Mouse (Mus musculus): ENCODE measurements around the gene St8sia1.

Gene St8sia1

GRCm38 (mm10) chr6:142823008-142823787 lies 141.1 kb downstream of the St8sia1 start:
- no peak for DNase-seq (ENCODE audit: low read depth)

- DNase-seq (ENCODE audit: low read depth): no peak
Measured at GRCm38 (mm10) chr6:142818306-142818705, 145.9 kb downstream of the St8sia1 start.

DNA sequence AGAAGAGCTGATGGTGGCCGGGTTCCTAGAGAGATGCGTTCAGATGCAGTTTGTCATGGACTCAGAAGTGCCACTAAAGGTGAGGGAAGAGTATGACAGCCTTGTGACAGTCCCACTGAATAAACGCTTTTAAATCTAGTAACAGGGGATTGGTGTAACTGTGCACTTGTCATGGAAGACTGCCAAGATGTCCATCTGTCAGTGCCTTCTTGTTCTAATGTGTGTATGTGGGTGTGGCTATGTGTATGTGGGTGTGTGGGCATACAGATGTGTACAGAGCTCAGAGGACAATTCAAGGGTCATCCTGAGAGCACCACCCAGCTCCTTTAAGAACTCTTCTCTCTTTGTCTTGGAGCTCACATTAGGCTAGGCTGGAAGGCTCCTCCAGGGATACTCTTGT lies 148.7 kb downstream of the St8sia1 start:
- DNase-seq (ENCODE audit: low read depth): no peak

DNA sequence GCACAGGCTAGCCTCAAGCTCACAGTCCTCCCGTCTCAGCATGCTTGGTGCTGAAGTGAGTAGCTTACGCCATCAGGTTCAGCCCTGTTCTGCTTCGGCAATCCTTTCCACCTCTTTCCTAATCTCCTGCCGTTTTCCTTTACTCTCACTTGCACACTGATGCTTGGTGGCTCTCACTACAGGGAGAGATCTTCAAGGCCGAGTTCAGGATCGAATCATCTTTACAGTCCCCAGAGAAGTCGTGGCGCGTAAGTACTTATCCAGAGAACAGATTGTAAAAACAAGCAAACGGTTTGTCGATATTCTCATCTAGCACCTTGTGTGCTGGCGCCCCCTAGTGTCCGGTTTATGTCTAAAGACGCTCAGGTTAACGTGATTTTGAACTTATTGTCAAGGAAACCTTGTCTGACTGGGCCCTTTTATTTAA lies 149.7 kb downstream of the St8sia1 start:
- DNase-seq (ENCODE audit: low read depth): peak; percentile 70

- no peak for DNase-seq (ENCODE audit: low read depth)
Measured at GRCm38 (mm10) chr6:142814011-142814410, 150.2 kb downstream of the St8sia1 start.

- no peak for DNase-seq (ENCODE audit: low read depth)
Measured at GRCm38 (mm10) chr6:142812969-142813368, 151.3 kb downstream of the St8sia1 start.

- no peak for DNase-seq (ENCODE audit: low read depth)
Measured at GRCm38 (mm10) chr6:142810239-142810638, 154.0 kb downstream of the St8sia1 start.

DNA sequence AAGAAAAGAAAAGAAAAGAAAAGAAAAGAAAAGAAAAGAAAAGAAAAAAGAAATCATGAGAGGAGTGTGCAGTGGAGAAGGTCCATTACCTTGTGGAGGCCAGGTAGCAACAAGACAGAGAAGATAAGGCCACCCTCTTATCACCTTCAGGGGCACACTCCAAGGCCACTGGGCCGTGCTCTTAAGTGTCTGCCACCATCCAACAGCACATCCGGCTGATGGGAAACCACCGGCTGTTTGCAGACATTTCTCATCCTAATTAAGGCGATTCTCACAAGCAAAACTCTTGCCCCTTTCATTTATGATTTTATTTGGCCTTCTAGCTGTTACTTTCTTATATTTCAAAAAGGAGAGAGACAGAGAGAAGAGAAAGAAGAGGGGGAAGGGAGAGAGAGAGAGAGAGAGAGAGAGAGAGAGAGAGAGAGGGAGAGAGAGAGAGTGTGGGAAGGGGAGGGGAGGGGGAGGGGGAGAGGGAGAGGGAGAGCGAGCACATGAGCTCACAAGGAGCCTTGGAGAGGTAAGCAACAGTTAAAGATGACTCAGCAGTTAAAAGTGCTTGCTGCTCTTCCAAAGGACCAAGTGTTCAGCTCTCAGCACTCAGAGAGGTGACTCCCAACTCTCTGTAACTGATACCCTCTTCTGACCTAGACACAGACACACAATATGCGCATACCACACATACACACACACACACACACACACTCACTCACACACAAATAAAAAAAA lies 154.7 kb downstream of the St8sia1 start:
- DNase-seq (ENCODE audit: low read depth): no peak

- no peak for DNase-seq (ENCODE audit: low read depth)
Measured at GRCm38 (mm10) chr6:142806326-142806725, 157.9 kb downstream of the St8sia1 start.

DNA sequence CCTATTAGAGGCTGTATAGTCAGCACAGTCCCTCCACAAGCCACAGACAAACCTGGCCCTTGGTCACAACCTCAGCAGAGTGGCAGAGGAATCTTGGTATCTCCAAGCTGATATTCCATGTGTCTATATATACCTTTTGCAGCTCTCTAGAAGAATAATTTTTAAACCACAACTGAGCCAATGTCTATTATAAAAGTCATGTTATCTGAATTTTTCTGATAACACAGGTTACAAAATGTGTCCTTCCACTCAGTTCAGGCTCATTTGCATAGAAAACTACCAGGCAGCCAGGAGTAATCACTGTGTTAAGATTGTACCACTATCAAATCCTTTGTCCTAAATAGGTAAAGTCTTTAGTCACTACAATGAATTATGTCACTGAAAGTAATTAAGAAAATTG lies 159.8 kb downstream of the St8sia1 start, which contains the start of gene Sult6b2:
Sult6b2 (minus strand) TSS at position 101 of the 400 bp plus-strand sequence.
- no peak for DNase-seq (ENCODE audit: low read depth)

GRCm38 (mm10) chr6:142802617-142803525 lies 161.4 kb downstream of the St8sia1 start:
- DNase-seq (ENCODE audit: low read depth): no peak

DNA sequence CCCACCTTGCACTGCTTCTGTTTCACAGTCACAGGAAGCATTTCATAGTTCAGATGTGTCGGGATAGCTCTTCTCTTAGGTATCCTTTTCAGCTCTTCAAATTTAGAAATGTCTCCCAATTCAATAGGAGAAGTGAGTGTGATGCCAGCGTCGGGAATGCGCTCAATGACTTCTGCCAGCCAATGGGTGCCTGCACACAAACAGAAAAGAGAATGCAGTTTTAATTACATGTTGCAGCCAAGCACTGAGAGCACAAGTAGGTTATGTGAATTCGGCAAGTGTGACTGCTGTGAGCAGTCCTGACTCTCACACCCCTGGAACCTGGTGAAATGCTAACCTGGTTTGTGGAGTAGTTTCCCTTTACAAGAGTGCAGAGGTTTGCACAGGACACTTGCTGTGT lies 162.6 kb downstream of the St8sia1 start:
- no peak for DNase-seq (ENCODE audit: low read depth)

DNA sequence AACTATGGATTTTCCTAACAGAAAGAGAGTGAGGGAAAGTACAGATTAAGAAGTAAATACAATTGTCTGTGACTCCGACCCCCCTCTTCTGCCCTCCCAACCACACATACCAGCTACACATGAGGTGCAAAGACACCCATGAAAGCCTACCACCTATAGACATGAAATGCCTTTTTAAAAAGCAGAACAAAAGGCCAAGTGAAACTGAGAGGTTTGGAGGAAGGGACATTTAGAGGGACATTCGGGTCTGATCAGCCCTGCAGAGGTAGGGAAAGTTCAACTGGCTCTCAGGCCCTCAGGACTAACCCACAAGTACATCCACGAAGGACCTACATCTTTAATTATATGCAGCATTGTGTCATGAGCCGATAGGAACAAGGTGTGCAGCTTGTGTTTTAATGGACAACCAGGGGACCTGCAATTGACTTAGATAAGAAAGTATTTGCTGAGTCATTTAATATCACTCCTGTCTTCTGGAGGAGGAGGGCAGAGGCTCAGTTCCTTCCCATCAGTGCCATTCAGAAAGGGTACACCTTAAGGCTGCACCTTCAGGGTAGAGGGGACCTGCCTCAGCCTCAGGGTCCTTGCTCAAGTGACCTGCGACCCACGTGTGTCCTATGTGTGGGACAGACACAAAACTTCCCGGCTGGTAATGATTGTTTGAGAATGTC lies 164.4 kb downstream of the St8sia1 start:
- no peak for DNase-seq (ENCODE audit: low read depth)

DNA sequence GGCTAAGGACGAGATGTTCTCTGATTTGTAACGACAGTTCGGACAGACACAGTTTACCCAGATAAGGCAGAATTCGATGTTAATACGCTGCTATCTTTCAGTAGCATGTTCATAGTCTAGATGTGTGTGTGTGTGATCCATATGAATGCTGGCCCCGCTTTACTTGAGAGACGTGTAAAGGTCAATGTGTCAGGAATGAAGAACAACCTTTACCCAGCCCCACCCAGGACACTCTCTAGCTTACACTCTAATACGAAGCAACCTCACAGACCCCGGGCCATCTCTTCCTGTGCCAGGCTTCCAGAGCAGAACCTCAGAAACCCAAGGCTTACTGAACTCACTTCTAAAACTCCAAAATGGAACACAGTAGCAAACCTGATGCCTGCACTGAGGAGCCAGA lies 165.4 kb downstream of the St8sia1 start:
- DNase-seq (ENCODE audit: low read depth): no peak

DNA sequence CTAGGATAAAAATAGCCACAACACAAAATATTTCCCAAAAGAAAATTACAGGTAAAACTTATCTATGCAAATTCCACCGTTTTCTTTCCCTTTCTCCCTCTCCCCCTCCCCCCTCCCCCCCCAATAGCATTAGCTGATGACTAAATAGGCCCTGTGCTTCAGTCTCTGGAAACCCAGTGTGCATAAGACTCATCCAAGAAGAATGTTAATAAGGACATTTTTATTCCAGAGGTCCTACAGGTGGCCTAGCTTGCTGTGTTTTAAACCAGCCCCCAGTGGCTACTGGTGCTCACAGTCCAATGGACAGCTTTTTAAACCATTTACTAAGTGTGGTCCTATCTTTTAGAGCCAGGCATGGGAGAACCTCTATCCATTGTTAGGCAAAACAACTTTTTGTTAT lies 166.3 kb downstream of the St8sia1 start:
- no peak for DNase-seq (ENCODE audit: low read depth)

DNA sequence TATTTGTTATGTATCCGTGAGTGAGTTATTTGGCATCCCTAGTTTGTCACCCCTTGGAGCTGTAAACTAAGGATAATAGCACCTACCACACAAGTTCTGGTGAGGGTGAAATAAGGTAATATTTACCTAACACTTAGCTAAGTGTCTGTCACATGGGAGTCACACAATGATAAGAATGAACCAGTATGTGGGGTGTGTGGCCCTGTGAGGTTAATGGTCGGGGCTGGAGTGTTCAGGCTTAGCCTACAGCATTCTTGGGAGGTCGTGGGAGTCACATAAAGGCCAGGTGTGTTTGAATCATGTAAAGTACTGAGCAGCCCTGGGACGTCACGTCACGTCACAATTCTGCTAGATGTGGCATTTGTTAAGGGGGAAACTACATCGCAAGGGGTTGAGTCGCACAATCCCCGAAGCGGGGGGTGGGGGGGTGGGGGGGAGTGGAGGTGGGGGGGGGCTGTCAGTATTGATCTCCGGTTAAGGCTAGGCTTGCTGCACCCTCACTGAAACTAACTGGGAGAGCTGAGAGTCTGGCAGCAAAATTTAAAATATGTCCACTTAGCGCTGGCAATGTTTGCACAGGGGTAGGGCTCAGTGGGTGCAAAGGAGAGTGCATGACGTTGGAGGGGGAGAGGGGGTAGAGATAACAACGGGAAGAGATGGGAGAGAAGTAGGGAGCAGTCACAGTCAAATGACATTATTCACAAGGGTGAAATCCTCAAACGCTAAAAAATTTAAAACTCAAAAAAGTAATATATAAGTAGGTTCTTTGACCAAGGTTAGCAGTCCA lies 168.4 kb downstream of the St8sia1 start:
- DNase-seq (ENCODE audit: low read depth): no peak

GRCm38 (mm10) chr6:142795087-142795486 lies 169.2 kb downstream of the St8sia1 start:
- no peak for DNase-seq (ENCODE audit: low read depth)

GRCm38 (mm10) chr6:142793468-142793867 lies 170.8 kb downstream of the St8sia1 start:
- no peak for DNase-seq (ENCODE audit: low read depth)

GRCm38 (mm10) chr6:142792241-142792968 lies 171.8 kb downstream of the St8sia1 start:
- no peak for DNase-seq (ENCODE audit: low read depth)

DNA sequence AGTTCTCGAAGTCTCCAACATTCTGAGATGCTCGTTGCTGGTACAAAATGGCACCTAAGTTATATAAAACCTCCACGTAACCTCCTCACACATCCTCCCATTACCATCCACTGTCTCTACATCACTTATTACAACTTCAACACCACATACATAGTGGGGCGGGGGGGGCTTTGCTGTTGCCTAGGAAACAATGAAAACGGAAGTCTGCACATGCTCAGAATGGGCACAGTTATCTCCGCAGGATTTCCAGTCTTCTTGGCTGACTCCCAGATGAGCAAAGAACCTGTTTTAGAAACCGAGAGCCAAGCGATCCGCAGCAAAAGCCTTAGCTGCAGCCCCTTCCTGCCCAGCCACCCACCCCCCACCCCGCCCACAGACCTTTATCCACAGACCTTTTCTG lies 174.5 kb downstream of the St8sia1 start:
- no peak for DNase-seq (ENCODE audit: low read depth)
